Mouse (Mus musculus): Measurements from ENCODE around the gene Vwf.

The Vwf gene

GRCm38 (mm10) chr6:125729471-125729870 is 182.9 kb downstream of the Vwf start:
- DNase-seq (ENCODE audit: low read depth in 2 of 2, low spot score in 2 of 2), result no peak

DNA sequence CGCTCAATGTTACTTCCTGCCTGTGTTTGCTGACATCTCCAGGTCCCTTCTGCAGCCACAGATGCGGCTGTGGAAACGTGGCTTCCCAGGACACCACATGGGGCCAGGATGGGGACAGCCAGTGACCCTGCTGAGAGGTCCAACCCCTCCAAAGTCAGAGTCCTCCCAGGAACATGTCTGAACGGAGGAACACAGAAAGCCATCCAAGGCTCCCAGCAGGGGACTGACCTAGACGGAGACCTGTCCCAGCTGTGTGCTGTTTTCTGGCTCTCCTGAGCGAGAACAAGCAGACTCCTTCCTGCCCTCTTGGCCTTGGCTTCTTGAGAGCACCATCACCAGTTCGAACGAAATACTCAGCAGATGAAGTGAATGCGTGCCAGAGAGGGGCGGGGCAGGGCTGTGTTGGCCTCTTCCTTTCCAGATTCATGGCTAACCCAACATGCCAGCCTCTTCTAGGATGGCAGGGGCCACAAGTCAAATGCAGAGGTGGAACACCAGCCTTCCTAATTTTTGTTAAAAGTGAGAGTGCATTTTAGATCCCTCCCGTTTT is 183.5 kb downstream of the Vwf start:
- no peak for DNase-seq (ENCODE audit: low read depth in 2 of 2, low spot score in 2 of 2)
